Mouse (Mus musculus) midbrain, embryonic 15.5 days (tissue): ENCODE data around the gene Lyst. TPM values are rescaled to one million over a fixed set of nuclear protein-coding genes. Genes with fewer than 3 reads are reported as not detected.
"Not testable (repeated sequence)": the region's sequence is repeated elsewhere in the genome, so short reads cannot be mapped to it uniquely, and the experiment has no call there.

Source experiments
- ATAC-seq: fragments of 200-750 bp; cut with Nextera tagmentation; replicated peaks from 2 replicates; pipeline ENCODE4 v1.8.0; 2017; ENCODE audit warnings: moderate TSS enrichment
- H3K27ac ChIP-seq: fragments of 300-500 bp; sonication (generic); 2 replicates; pipeline ENCODE4 v1.5.1; 2015; ENCODE audit warnings: mild to moderate bottlenecking, inconsistent platforms
- H3K27me3 ChIP-seq: fragments of 300-500 bp; sonication (generic); replicated peaks from 2 replicates; pipeline ENCODE4 v1.6.1; 2015; ENCODE audit warnings: inconsistent platforms
- H3K36me3 ChIP-seq: fragments of 300-500 bp; sonication (generic); replicated peaks from 2 replicates; pipeline ENCODE4 v1.6.1; 2015; ENCODE audit warnings: inconsistent platforms
- H3K4me1 ChIP-seq: fragments of 300-500 bp; sonication (generic); 2 replicates; pipeline ENCODE4 v1.6.1; 2015; ENCODE audit warnings: inconsistent platforms
- H3K4me2 ChIP-seq: fragments of 300-500 bp; sonication (generic); 2 replicates; pipeline ENCODE4 v1.6.1; 2015; ENCODE audit warnings: inconsistent platforms, mild to moderate bottlenecking, moderate library complexity
- H3K4me3 ChIP-seq: fragments of 300-500 bp; sonication (generic); 2 replicates; pipeline ENCODE4 v1.5.1; 2015; ENCODE audit warnings: mild to moderate bottlenecking, inconsistent platforms
- H3K9ac ChIP-seq: fragments of 300-500 bp; sonication (generic); 2 replicates; pipeline ENCODE4 v1.6.1; 2015; ENCODE audit warnings: mild to moderate bottlenecking, inconsistent platforms
- H3K9me3 ChIP-seq: fragments of 300-500 bp; sonication (generic); 2 replicates; pipeline ENCODE4 v1.6.1; 2016; ENCODE audit warnings: inconsistent platforms
- WGBS: fragments of 180-500 bp; shearing (Covaris S2); methylation state at CpG from one replicate; pipeline ENCODE4 v1.1.7; 2015; ENCODE audit warnings: mixed read lengths; 5-methylcytosine and 5-hydroxymethylcytosine counted together
- polyA plus RNA-seq: library from polyadenylated mRNA; unstranded; fragments of >200 nt; fragmentation: Nextera tagmentation; extraction: Ambion mirVana; gene quantifications from 2 replicates; pipeline ENCODE4 v1.2.1, GENCODE M21; 2015

Lyst gene
- polyA plus RNA-seq, 1 experiment from 2014 or later, result 5.6 TPM

GRCm38 (mm10) chr13:13670669-13671068 is 80.5 kb downstream of the Lyst start:
- H3K4me3 ChIP-seq, result no peak overlapping the region
- no peaks in the 10 kb centered on the region for H3K9me3 ChIP-seq
- no peak overlapping the region for H3K4me2 ChIP-seq
- no peak overlapping the region for H3K9ac ChIP-seq
- H3K4me1 ChIP-seq, result 0 out of 2 replicates have a peak, but pooled peaks cover 3% of the 10 kb centered on the region
- peak; percentile 69 for ATAC-seq
- H3K27ac ChIP-seq, result no peak overlapping the region
- H3K36me3 ChIP-seq, result no peaks in the 10 kb centered on the region; the same call in 1 of the 2 replicates
- 63% methylated on average over 5 of the region's 5 CpGs for WGBS
- no peaks in the 10 kb centered on the region for H3K27me3 ChIP-seq

GRCm38 (mm10) chr13:13671585-13672328 is 81.6 kb downstream of the Lyst start:
- Histone ChIP-seq H3K4me3 (no peak overlapping the region), H3K9ac (no peak overlapping the region), H3K36me3 (no peaks in the 10 kb centered on the region; the same call in 1 of the 2 replicates), H3K27me3 (no peaks in the 10 kb centered on the region), H3K27ac (no peak overlapping the region), H3K4me2 (no peak overlapping the region), H3K9me3 (no peaks in the 10 kb centered on the region), H3K4me1 (0 out of 2 replicates have a peak, but pooled peaks cover 3% of the 10 kb centered on the region)
- 63% methylated on average over 6 of the region's 6 CpGs for WGBS
- no peak for ATAC-seq

GRCm38 (mm10) chr13:13674669-13675343 is 84.6 kb downstream of the Lyst start:
- no peak overlapping the region for H3K27ac ChIP-seq
- no peaks in the 10 kb centered on the region for H3K27me3 ChIP-seq
- H3K9me3 ChIP-seq, result no peaks in the 10 kb centered on the region
- ATAC-seq, result no peak
- H3K4me2 ChIP-seq, result no peak overlapping the region
- peaks cover 4% of the 10 kb centered on the region; the same call in 1 of the 2 replicates for H3K36me3 ChIP-seq
- 0 out of 2 replicates have a peak, but pooled peaks cover 3% of the 10 kb centered on the region for H3K4me1 ChIP-seq
- WGBS, result 95% methylated on average over 4 of the region's 4 CpGs
- H3K4me3 ChIP-seq, result no peak overlapping the region
- H3K9ac ChIP-seq, result no peak overlapping the region

- WGBS, result 81% methylated on average over 8 of the region's 8 CpGs
- Histone ChIP-seq H3K27me3 (no peaks in the 10 kb centered on the region), H3K4me2 (no peak overlapping the region), H3K4me1 (no peaks in the 10 kb centered on the region), H3K4me3 (no peak overlapping the region), H3K36me3 (0 out of 2 replicates have a peak, but pooled peaks cover 4% of the 10 kb centered on the region), H3K27ac (no peak overlapping the region), H3K9ac (no peak overlapping the region), H3K9me3 (no peaks in the 10 kb centered on the region)
- ATAC-seq, result no peak
These were observed 87.7 kb downstream of the Lyst start for GRCm38 (mm10) chr13:13677871-13678270.

GRCm38 (mm10) chr13:13681642-13682041 is 91.4 kb downstream of the Lyst start:
- no peak for ATAC-seq
- no peak overlapping the region for H3K27ac ChIP-seq
- 61% methylated on average over 6 of the region's 6 CpGs for WGBS
- no peak overlapping the region for H3K9ac ChIP-seq
- 0 out of 2 replicates have a peak, but pooled peaks cover 4% of the 10 kb centered on the region for H3K36me3 ChIP-seq
- no peak overlapping the region for H3K4me3 ChIP-seq
- H3K4me2 ChIP-seq, result no peak overlapping the region
- no peaks in the 10 kb centered on the region for H3K4me1 ChIP-seq
- no peaks in the 10 kb centered on the region for H3K27me3 ChIP-seq
- H3K9me3 ChIP-seq, result no peaks in the 10 kb centered on the region

- H3K9me3 ChIP-seq, result no peaks in the 10 kb centered on the region
- H3K9ac ChIP-seq, result no peak overlapping the region
- no peak overlapping the region for H3K27ac ChIP-seq
- no peaks in the 10 kb centered on the region for H3K4me1 ChIP-seq
- WGBS, result 86% methylated on average over 5 of the region's 5 CpGs
- H3K27me3 ChIP-seq, result no peaks in the 10 kb centered on the region
- peaks cover 9% of the 10 kb centered on the region; the same call in 1 of the 2 replicates for H3K36me3 ChIP-seq
- H3K4me2 ChIP-seq, result no peak overlapping the region
- no peak overlapping the region for H3K4me3 ChIP-seq
- ATAC-seq, result no peak
These were observed 113.3 kb downstream of the Lyst start for GRCm38 (mm10) chr13:13703476-13703875.

- WGBS, result 95% methylated on average over 17 of the region's 17 CpGs
- not testable (repeated sequence) for H3K9me3 ChIP-seq, H3K4me2 ChIP-seq, H3K4me1 ChIP-seq, H3K27ac ChIP-seq, ATAC-seq, H3K9ac ChIP-seq, H3K27me3 ChIP-seq, H3K36me3 ChIP-seq, H3K4me3 ChIP-seq
These were observed 131.2 kb downstream of the Lyst start for GRCm38 (mm10) chr13:13721435-13721834.

GRCm38 (mm10) chr13:13723293-13723692 is 133.1 kb downstream of the Lyst start:
- no peaks in the 10 kb centered on the region for H3K9me3 ChIP-seq
- no peaks in the 10 kb centered on the region for H3K27me3 ChIP-seq
- H3K27ac ChIP-seq, result no peak overlapping the region
- 86% methylated on average over 3 of the region's 3 CpGs for WGBS
- ATAC-seq, result no peak
- H3K4me3 ChIP-seq, result no peak overlapping the region
- no peaks in the 10 kb centered on the region for H3K36me3 ChIP-seq
- no peak overlapping the region for H3K9ac ChIP-seq
- H3K4me2 ChIP-seq, result no peak overlapping the region
- H3K4me1 ChIP-seq, result no peaks in the 10 kb centered on the region

GRCm38 (mm10) chr13:13723786-13724185 is 133.6 kb downstream of the Lyst start:
- ATAC-seq, result no peak
- H3K36me3 ChIP-seq, result no peaks in the 10 kb centered on the region
- no peak overlapping the region for H3K9ac ChIP-seq
- no peak overlapping the region for H3K27ac ChIP-seq
- no peaks in the 10 kb centered on the region for H3K4me1 ChIP-seq
- no peak overlapping the region for H3K4me2 ChIP-seq
- H3K27me3 ChIP-seq, result no peaks in the 10 kb centered on the region
- no peaks in the 10 kb centered on the region for H3K9me3 ChIP-seq
- no peak overlapping the region for H3K4me3 ChIP-seq

GRCm38 (mm10) chr13:13739232-13739631 is 149.0 kb downstream of the Lyst start:
- H3K9me3 ChIP-seq, result no peaks in the 10 kb centered on the region
- H3K27me3 ChIP-seq, result no peaks in the 10 kb centered on the region
- ATAC-seq, result no peak
- H3K4me3 ChIP-seq, result no peak overlapping the region
- WGBS, result 94% methylated on average over 4 of the region's 4 CpGs
- H3K9ac ChIP-seq, result no peak overlapping the region
- no peak overlapping the region for H3K27ac ChIP-seq
- H3K4me1 ChIP-seq, result no peaks in the 10 kb centered on the region
- no peak overlapping the region for H3K4me2 ChIP-seq
- H3K36me3 ChIP-seq, result no peaks in the 10 kb centered on the region; the same call in 1 of the 2 replicates

GRCm38 (mm10) chr13:13745911-13746310 is 155.7 kb downstream of the Lyst start:
- Histone ChIP-seq H3K9ac (no peak overlapping the region), H3K27ac (no peak overlapping the region), H3K36me3 (peaks cover 14% of the 10 kb centered on the region; the same call in 1 of the 2 replicates), H3K4me1 (no peaks in the 10 kb centered on the region), H3K4me3 (no peak overlapping the region), H3K4me2 (no peak overlapping the region), H3K9me3 (no peaks in the 10 kb centered on the region), H3K27me3 (no peaks in the 10 kb centered on the region)
- WGBS, result 93% methylated on average over 3 of the region's 3 CpGs
- ATAC-seq, result no peak

GRCm38 (mm10) chr13:13775778-13776494 is 185.7 kb downstream of the Lyst start:
- H3K9ac ChIP-seq, result no peak overlapping the region
- peak; percentile 76 for ATAC-seq
- H3K4me1 ChIP-seq, result 0 out of 2 replicates have a peak, but pooled peaks cover 3% of the 10 kb centered on the region
- H3K4me3 ChIP-seq, result no peak overlapping the region
- no peaks in the 10 kb centered on the region; the same call in 1 of the 2 replicates for H3K36me3 ChIP-seq
- H3K27ac ChIP-seq, result 0 out of 2 replicates have a peak overlapping the region, but pooled peaks have one; percentile 6
- no peaks in the 10 kb centered on the region for H3K27me3 ChIP-seq
- no peaks in the 10 kb centered on the region for H3K9me3 ChIP-seq
- no peak overlapping the region for H3K4me2 ChIP-seq
